Mouse (Mus musculus): Measurements from ENCODE around the gene Il33.

- TF ChIP-seq POLR2A (IDR thresholded peaks at IDR 0.05; ENCODE audit: extremely low read depth, insufficient read depth, low read length) (no peak), CTCF (IDR thresholded peaks at IDR 0.05; ENCODE audit: low read depth, low read length) (no peak)
Observed at GRCm38 (mm10) chr19:29911919-29912318, 13.0 kb upstream of the Il33 start.
